Mouse (Mus musculus) heart, embryonic 12.5 days (tissue): ENCODE results near the gene Rnase1. TPM values are rescaled to one million over a fixed set of nuclear protein-coding genes. Genes with fewer than 3 reads are reported as not detected.

Experiments
- ATAC-seq: fragments of 200-750 bp; cut with Nextera tagmentation; 2 replicates; pipeline ENCODE4 v1.8.0; 2017; ENCODE audit warnings: moderate TSS enrichment, moderate library complexity; ENCODE audit not compliant: insufficient number of reproducible peaks, low FRiP score
- H3K27ac ChIP-seq: fragments of 300-500 bp; sonication (generic); 2 replicates; pipeline ENCODE4 v1.5.1; 2016; ENCODE audit warnings: mild to moderate bottlenecking, moderate library complexity; ENCODE audit not compliant: poor library complexity, severe bottlenecking
- H3K27me3 ChIP-seq: fragments of 300-500 bp; sonication (generic); replicated peaks from 2 replicates; pipeline ENCODE4 v1.6.1; 2016; ENCODE audit warnings: mild to moderate bottlenecking, moderate library complexity
- H3K36me3 ChIP-seq: fragments of 300-500 bp; sonication (generic); 2 replicates; pipeline ENCODE4 v1.6.1; 2016; ENCODE audit warnings: mild to moderate bottlenecking, moderate library complexity
- H3K4me1 ChIP-seq: fragments of 300-500 bp; sonication (generic); replicated peaks from 2 replicates; pipeline ENCODE4 v1.6.1; 2016; ENCODE audit warnings: mild to moderate bottlenecking
- H3K4me2 ChIP-seq: fragments of 300-500 bp; sonication (generic); 2 replicates; pipeline ENCODE4 v1.6.1; 2016; ENCODE audit warnings: mild to moderate bottlenecking, moderate library complexity
- H3K4me3 ChIP-seq: fragments of 300-500 bp; sonication (generic); 2 replicates; pipeline ENCODE4 v1.5.1; 2016; ENCODE audit warnings: mild to moderate bottlenecking
- H3K9ac ChIP-seq: fragments of 300-500 bp; sonication (generic); 2 replicates; pipeline ENCODE4 v1.6.1; 2016; ENCODE audit warnings: mild to moderate bottlenecking, moderate library complexity
- H3K9me3 ChIP-seq: fragments of 300-500 bp; sonication (generic); replicated peaks from 2 replicates; pipeline ENCODE4 v1.6.1; 2016; ENCODE audit warnings: mild to moderate bottlenecking, moderate library complexity
- WGBS: fragments of 180-500 bp; shearing (Covaris S2); methylation state at CpG from one replicate; pipeline ENCODE4 v1.1.7; 2016; 5-methylcytosine and 5-hydroxymethylcytosine counted together
- polyA plus RNA-seq: library from polyadenylated mRNA; unstranded; fragments of >200 nt; fragmentation: Nextera tagmentation; extraction: Ambion mirVana; gene quantifications from 2 replicates; pipeline ENCODE4 v1.2.1, GENCODE M21; 2016

The Rnase1 gene
- polyA plus RNA-seq, 1 experiment from 2014 or later: not detected

GRCm38 (mm10) chr14:51142119-51142518, 4.5 kb downstream of the Rnase1 start:
- no peak overlapping the region for H3K27ac ChIP-seq
- H3K9ac ChIP-seq: no peak overlapping the region
- H3K4me3 ChIP-seq: no peak overlapping the region
- ATAC-seq: no peak
- no peak overlapping the region for H3K4me2 ChIP-seq
- H3K36me3 ChIP-seq: no peaks in the 10 kb centered on the region
- H3K4me1 ChIP-seq: peaks cover 12% of the 10 kb centered on the region; the same call in 1 of the 2 replicates
- H3K9me3 ChIP-seq: no peaks in the 10 kb centered on the region
- H3K27me3 ChIP-seq: no peaks in the 10 kb centered on the region
- WGBS: 85% methylated on average over 4 of the region's 4 CpGs

GRCm38 (mm10) chr14:51140342-51140741, 6.2 kb downstream of the Rnase1 start:
- no peak overlapping the region for H3K9ac ChIP-seq
- ATAC-seq: peak; percentile 76; the same call in 1 of the 2 replicates
- H3K9me3 ChIP-seq: no peaks in the 10 kb centered on the region
- 70% methylated on average over 2 of the region's 2 CpGs for WGBS
- no peak overlapping the region for H3K4me3 ChIP-seq
- no peaks in the 10 kb centered on the region for H3K27me3 ChIP-seq
- no peak overlapping the region for H3K4me2 ChIP-seq
- H3K36me3 ChIP-seq: no peaks in the 10 kb centered on the region
- H3K4me1 ChIP-seq: peaks cover 9% of the 10 kb centered on the region; the same call in 1 of the 2 replicates
- no peak overlapping the region for H3K27ac ChIP-seq

GRCm38 (mm10) chr14:51132372-51132771, 14.2 kb downstream of the Rnase1 start:
- peaks cover 12% of the 10 kb centered on the region; the same call in 1 of the 2 replicates for H3K4me1 ChIP-seq
- 86% methylated on average over 4 of the region's 4 CpGs for WGBS
- H3K9me3 ChIP-seq: no peaks in the 10 kb centered on the region
- H3K4me3 ChIP-seq: no peak overlapping the region
- no peak overlapping the region for H3K27ac ChIP-seq
- H3K9ac ChIP-seq: no peak overlapping the region
- H3K36me3 ChIP-seq: no peaks in the 10 kb centered on the region
- no peak overlapping the region for H3K4me2 ChIP-seq
- no peaks in the 10 kb centered on the region for H3K27me3 ChIP-seq
- 0 out of 2 replicates have a peak, but pooled peaks have one; percentile 61 for ATAC-seq

GRCm38 (mm10) chr14:51131086-51131815, 15.3 kb downstream of the Rnase1 start:
- H3K27ac ChIP-seq: no peak overlapping the region
- no peak for ATAC-seq
- H3K4me3 ChIP-seq: no peak overlapping the region
- H3K9ac ChIP-seq: no peak overlapping the region
- H3K27me3 ChIP-seq: no peaks in the 10 kb centered on the region
- H3K4me2 ChIP-seq: no peak overlapping the region
- peaks cover 12% of the 10 kb centered on the region; the same call in 1 of the 2 replicates for H3K4me1 ChIP-seq
- H3K36me3 ChIP-seq: no peaks in the 10 kb centered on the region
- WGBS: 75% methylated on average over 7 of the region's 7 CpGs
- no peaks in the 10 kb centered on the region for H3K9me3 ChIP-seq

GRCm38 (mm10) chr14:51130315-51130940, 16.2 kb downstream of the Rnase1 start:
- H3K36me3 ChIP-seq: no peaks in the 10 kb centered on the region
- H3K9me3 ChIP-seq: no peaks in the 10 kb centered on the region; the same call in 1 of the 2 replicates
- H3K4me2 ChIP-seq: peak overlapping the region; percentile 6; the same call in 1 of the 2 replicates
- H3K27me3 ChIP-seq: no peaks in the 10 kb centered on the region
- ATAC-seq: no peak
- H3K27ac ChIP-seq: no peak overlapping the region
- 46% methylated on average over 9 of the region's 9 CpGs for WGBS
- H3K4me3 ChIP-seq: no peak overlapping the region
- H3K9ac ChIP-seq: no peak overlapping the region
- peaks cover 12% of the 10 kb centered on the region; the same call in 1 of the 2 replicates for H3K4me1 ChIP-seq

GRCm38 (mm10) chr14:51129624-51129975, 17.0 kb downstream of the Rnase1 start:
- Histone ChIP-seq H3K27ac (no peak overlapping the region), H3K27me3 (no peaks in the 10 kb centered on the region), H3K36me3 (no peaks in the 10 kb centered on the region), H3K9me3 (no peaks in the 10 kb centered on the region; the same call in 1 of the 2 replicates), H3K4me3 (no peak overlapping the region), H3K4me1 (peaks cover 12% of the 10 kb centered on the region; the same call in 1 of the 2 replicates), H3K9ac (no peak overlapping the region), H3K4me2 (no peak overlapping the region)
- 56% methylated on average over 4 of the region's 4 CpGs for WGBS
- ATAC-seq: no peak

- Histone ChIP-seq H3K27ac (no peak overlapping the region), H3K4me3 (no peak overlapping the region), H3K36me3 (no peaks in the 10 kb centered on the region), H3K4me2 (no peak overlapping the region), H3K4me1 (peaks cover 12% of the 10 kb centered on the region; the same call in 1 of the 2 replicates), H3K9ac (no peak overlapping the region), H3K27me3 (no peaks in the 10 kb centered on the region), H3K9me3 (no peaks in the 10 kb centered on the region; the same call in 1 of the 2 replicates)
- no peak for ATAC-seq
- 67% methylated on average over 9 of the region's 9 CpGs for WGBS
These were observed 17.6 kb downstream of the Rnase1 start for GRCm38 (mm10) chr14:51128775-51129623.

- WGBS: 69% methylated on average over 2 of the region's 2 CpGs
- no peak overlapping the region for H3K4me3 ChIP-seq
- no peaks in the 10 kb centered on the region; the same call in 1 of the 2 replicates for H3K9me3 ChIP-seq
- peak; percentile 71; the same call in 1 of the 2 replicates for ATAC-seq
- no peak overlapping the region for H3K4me2 ChIP-seq
- no peak overlapping the region for H3K9ac ChIP-seq
- H3K36me3 ChIP-seq: no peaks in the 10 kb centered on the region
- H3K4me1 ChIP-seq: peaks cover 12% of the 10 kb centered on the region; the same call in 1 of the 2 replicates
- no peak overlapping the region for H3K27ac ChIP-seq
- no peaks in the 10 kb centered on the region for H3K27me3 ChIP-seq
These were observed 18.8 kb downstream of the Rnase1 start for GRCm38 (mm10) chr14:51127648-51128258.

GRCm38 (mm10) chr14:51125684-51126083, 20.9 kb downstream of the Rnase1 start:
- Histone ChIP-seq H3K4me3 (no peak overlapping the region), H3K27me3 (no peaks in the 10 kb centered on the region), H3K4me1 (peaks cover 9% of the 10 kb centered on the region; the same call in 1 of the 2 replicates), H3K4me2 (no peak overlapping the region), H3K9ac (no peak overlapping the region), H3K27ac (no peak overlapping the region), H3K36me3 (no peaks in the 10 kb centered on the region), H3K9me3 (no peaks in the 10 kb centered on the region; the same call in 1 of the 2 replicates)
- ATAC-seq: no peak
- whole genome bisulfite sequencing: 79% methylated on average over 6 of the region's 6 CpGs

- ATAC-seq: no peak
- H3K4me2 ChIP-seq: no peak within 1 kb of the TSS
- WGBS: 56% methylated on average over 12 of the region's 12 CpGs
These were observed 32.5 kb downstream of the Rnase1 start, which contains the start of gene Eddm3b for GRCm38 (mm10) chr14:51113916-51114560. Gene Eddm3b, plus strand, starts transcription at chr14:51114426.

More at GRCm38 (mm10) chr14:51113916-51114560, 32.5 kb downstream of the Rnase1 start, which contains the start of gene Eddm3b:
- no peaks in the 10 kb centered on the region for H3K36me3 ChIP-seq
- peaks cover 3% of the 10 kb centered on the region; the same call in 1 of the 2 replicates for H3K9me3 ChIP-seq
- no peak within 1 kb of the TSS for H3K9ac ChIP-seq
- no peaks in the 10 kb centered on the region for H3K4me1 ChIP-seq
- no peaks in the 10 kb centered on the region for H3K27me3 ChIP-seq
- H3K27ac ChIP-seq: no peak within 1 kb of the TSS
- no peak within 1 kb of the TSS for H3K4me3 ChIP-seq
